Mouse (Mus musculus) gastrocnemius, postnatal 36 days (tissue): ENCODE results near the gene Rpp25l. TPM values are rescaled to one million over a fixed set of nuclear protein-coding genes. Genes with fewer than 3 reads are reported as not detected.
A peak's percentile ranks its signal among the peaks of the same experiment; 100 is the strongest.
"Not testable (repeated sequence)": the region's sequence is repeated elsewhere in the genome, so short reads cannot be mapped to it uniquely, and the experiment has no call there.

Experiments used
- DNase-seq, 2 experiments: peaks; one replicate each; pipeline ENCODE4 v3.0.0; 2022
- intact Hi-C: fragments of 180-260 bp; cut with DNase I; formaldehyde crosslinking; loops from one replicate; pipeline ENCODE4 v1.15.1; 2025
- long read RNA-seq, 2 experiments: library from polyadenylated mRNA; stranded (forward); transcript quantifications; one replicate each; pipeline ENCODE4 v2.0.0; 2021
- total RNA-seq, 2 experiments: library from RNA; stranded (reverse); gene quantifications; 2 replicates each; pipeline ENCODE4 v1.2.3; 2021

The Rpp25l gene
- 10 to 100 TPM; 46.8 to 50.0 TPM for total RNA-seq
- long read RNA-seq, experiment 1, transcript Rpp25l-201 (2 exons, 856 nt): major isoform, 50 of 53 reads
- long read RNA-seq, experiment 1, partial matches to known transcripts: 0 of 53 reads
- long read RNA-seq, experiment 1, other reads (novel, unspliced or antisense): 3 of 53 reads
- long read RNA-seq, experiment 2, transcript Rpp25l-201 (2 exons, 856 nt): major isoform, 47 of 52 reads
- long read RNA-seq, experiment 2, partial matches to known transcripts: 4 of 52 reads
- long read RNA-seq, experiment 2, other reads (novel, unspliced or antisense): 1 of 52 reads

DNA sequence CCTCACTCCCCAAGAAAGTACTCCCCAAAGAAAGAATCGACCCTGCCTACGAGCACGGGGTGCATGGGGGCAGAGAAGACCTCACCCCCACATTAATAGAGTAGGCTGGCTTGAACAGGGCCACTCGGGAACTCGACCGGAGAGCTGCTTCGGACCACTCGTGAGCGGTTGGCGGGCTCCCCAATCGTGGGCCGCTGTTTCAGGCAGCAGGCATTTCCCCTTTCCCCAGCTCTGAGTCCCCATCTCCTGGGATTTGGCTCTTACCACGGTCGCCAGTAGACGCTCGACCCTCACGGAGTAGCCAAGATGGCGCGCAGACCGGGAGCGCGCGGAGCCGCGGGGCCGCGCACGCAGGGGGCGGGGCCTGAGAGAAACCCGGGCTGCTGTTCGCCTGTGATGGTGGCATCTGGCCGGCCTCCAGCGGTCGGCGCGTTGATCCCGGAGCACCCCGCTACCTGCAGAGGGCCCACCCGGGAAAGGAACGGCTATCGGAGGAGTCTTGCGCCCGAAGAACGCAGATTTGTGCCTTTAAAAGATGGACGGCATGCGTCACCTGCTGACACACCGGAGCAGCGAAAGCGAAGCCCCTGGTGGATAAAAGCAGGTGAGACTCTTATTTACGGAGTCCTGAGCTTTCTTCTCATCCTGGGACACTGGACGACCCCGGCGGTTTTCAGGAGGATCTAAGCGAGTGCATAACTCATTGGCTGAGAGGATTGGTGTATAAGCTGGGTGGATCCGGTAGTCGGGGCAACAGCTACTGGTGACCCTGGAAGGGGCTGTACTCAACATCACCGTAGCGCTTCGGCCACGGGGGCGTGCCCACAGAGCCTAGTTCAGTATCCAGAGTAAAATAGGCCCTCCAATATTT is at the start of gene Rpp25l:
Rpp25l (minus strand) TSS at position 338 of the 871 bp plus-strand sequence.
- intact Hi-C loops: loop anchor here (5.0 kb wide), 1 partner anchor 246 kb away; the partner anchor contains the start of gene Nudt2
- DNase-seq: peak; percentile 75 to 85

DNA sequence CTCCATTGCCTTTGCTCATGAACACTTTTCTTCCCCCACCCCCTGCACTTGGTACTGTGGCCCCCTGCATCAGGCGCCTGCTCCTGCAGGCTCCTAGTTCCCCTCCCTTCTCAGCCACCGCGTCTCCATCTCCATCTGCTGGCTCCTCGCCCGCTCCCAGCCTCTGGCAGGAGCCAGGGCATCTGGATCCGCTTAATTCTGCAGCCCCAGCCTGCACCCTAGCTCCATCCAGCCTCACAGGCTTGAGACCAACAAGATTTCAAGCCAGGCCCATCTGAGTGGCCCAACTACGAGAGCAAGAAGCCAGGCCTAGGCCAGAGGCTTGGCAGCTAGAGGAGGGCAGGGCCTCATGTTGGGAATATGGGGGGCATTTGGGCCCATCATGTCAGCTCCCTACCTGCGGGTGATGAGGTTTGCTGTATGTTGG is 49.4 kb upstream of the Rpp25l start:
- DNase-seq: peak; percentile 77 to 88
- intact Hi-C loops: not testable (repeated sequence)

DNA sequence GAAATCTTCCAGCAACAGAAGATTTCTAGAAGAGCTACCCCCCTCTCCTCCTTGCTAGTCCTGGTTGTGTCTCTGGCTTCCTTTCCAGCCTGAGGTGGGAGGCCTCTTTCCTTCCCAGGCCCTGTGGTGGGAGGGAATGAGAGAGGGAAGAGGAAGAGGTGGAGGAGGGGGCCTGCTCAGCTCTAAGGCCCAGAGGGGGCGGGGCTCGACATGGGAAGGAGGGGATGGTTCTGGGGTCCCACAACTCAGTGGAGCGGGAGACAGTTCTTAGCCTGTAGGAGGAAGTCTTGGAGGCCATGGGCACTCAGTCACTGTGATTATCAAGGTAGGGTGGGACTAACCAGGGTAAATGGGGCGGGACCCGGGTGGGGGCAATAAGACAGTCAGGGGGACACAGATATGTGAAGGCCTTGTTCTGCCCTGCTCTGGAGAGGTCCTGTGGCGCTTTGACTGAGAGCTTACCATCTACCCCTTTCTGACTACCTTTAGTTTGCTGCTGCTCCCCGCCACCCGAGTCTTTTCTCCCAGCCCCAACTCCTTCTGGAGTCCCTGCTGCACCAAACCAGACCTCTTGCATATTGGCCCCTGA is 48.9 kb upstream of the Rpp25l start:
- intact Hi-C loops: no loop called here
- DNase-seq: no peak

DNA sequence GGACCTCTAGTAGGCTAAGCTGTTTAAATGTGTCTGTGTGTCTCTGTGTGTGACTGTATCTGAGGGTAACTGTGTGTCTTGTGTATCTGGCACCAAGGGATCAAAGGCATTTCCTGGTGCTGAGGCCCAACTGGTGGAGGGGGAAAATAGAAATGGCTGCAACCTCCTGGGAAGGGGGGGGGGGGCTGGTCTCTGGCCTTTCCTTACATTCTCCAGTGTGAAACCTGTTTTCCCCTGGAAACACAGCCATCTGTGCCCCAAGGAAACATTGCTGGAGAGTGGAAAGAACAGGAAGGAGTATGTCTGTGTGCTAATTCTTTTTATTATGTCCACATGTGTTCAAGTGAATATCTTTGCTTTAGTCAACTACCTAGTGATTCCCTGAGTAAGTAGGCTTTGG is 48.3 kb upstream of the Rpp25l start:
- intact Hi-C loops: no loop called here
- DNase-seq: no peak

DNA sequence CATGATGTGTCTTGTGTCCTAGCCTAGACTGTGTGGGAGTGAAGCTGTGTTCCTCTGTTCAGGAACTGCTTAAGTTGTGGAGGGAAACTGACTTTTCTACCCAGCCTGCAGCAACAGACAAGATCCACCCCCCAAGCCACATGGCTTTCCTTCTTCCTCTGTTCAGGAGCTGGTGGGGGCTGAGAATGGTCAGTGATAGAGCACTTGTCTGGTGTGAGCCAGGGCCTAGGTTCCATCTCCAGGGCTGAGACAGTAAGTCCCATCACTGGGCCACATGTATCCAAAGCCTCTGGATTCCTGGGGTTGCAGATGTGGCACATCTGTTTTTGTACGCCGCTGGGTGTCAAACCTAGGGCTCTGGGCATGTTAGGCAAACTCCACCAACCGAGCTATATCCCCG is 47.6 kb upstream of the Rpp25l start:
- no peak for DNase-seq

DNA sequence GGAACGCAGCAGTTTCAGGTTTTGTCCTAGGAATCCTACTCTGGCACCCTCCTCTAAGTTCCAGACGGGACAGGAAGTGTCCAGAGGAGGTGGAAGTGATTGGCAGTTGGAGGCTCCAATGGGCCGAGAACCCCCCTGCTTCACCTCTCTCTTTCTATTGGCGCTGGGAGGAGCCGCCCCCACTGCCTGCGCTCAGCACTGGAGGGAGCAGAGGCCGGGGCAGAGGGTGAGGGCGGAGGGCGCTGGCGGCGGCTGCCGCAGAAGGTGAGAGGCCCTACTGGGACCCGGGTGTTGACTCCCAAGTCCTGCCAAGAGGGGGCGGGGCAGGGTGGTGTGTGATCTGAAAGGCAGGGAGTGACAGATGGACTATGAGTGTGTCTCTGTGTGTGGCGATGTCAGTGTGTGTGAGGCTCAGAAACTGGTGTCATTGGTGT is 47.0 kb upstream of the Rpp25l start:
- DNase-seq: peak; percentile 86 to 92
- intact Hi-C loops: no loop called here

More for the DNA sequence above, 47.6 kb upstream of the Rpp25l start:
- intact Hi-C loops: no loop called here

DNA sequence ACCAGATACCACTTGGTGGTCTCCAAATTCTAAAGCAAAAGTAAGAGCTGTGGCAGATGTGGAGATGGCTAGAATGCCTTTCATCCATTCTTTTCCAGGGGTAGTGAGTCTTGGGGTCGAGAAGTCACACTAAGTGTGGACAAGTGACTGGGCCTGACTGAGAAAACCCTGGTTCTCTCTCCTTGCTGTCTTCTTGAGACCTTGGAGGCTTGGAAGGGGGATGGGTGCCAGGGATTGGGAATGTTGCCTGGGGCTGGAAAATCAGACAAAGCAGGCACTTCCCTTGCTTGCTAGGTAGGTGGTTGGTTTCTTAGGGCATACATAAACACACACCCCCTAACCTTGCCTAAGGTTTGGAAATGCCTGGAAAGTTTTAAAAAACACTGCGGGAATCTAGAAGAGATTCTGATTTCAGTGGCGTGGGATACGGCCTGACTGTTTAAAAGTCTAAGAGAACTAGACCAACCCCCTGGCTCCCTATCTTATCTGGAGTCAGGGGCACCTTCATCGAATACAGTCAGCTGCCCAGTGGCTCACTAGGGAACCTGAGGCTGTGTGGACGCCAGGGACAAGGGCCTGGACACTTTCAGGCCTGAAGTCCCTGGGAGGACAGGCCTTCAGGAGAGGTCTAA is 46.4 kb upstream of the Rpp25l start:
- intact Hi-C loops: no loop called here
- no peak for DNase-seq

DNA sequence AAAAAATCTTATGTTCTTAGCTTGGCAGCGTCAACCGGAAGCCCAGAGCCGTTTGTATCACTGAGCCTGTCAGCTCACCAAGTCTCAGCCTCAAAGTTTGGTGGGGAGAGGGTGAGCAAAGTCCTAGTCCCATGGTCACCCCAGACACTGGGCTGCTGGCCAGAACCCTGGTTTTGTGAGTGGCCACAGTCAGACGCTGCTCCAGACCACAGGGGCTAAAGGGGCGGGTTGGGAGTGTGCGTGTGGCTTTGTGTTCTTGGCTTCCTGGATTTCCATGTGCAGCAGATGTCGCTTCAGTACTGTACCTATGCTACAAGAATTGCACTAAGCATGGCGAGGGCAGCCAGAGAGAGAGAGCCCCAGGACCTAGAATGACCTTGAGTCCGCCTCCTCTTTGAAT is 45.9 kb upstream of the Rpp25l start:
- intact Hi-C loops: no loop called here
- no peak for DNase-seq

DNA sequence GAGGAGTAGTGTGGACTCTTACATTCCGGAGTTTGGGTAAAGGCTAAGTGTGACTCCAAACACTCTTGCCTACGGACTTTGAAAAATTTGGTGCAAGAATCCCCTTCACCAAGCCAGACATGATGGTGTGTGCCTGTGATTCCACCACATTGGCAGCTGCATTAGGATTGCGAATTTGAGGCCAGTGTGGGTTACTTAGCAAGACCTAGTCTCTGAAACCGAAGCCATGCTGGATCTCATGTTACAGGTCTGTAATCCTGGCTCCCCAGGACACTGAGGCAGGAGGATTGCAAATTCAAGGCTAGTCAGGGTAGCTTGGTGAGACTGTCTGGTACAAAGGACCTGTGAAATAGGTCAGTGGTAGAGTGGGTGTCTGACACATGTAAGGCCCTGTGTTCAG is 45.4 kb upstream of the Rpp25l start:
- intact Hi-C loops: no loop called here
- no peak for DNase-seq

DNA sequence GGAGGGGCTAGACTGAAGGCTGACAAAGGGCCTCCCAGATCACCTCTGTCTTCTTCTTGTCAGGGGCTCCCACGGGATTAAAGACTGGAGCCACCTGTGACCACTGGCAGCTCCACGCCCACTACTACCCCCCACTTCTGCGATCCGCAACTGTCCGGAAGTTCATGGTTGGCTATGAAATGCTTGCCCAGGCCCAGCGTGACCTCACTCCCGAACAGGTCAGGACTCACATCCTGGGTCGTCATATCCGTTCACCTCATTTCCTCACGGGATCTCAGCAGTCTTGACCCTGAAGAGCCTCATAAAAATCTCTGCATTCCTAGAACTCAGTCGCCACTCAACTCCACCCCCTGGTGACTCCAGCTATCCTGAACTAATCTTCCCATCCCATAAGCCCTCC is 44.7 kb upstream of the Rpp25l start:
- intact Hi-C loops: no loop called here
- DNase-seq: no peak

DNA sequence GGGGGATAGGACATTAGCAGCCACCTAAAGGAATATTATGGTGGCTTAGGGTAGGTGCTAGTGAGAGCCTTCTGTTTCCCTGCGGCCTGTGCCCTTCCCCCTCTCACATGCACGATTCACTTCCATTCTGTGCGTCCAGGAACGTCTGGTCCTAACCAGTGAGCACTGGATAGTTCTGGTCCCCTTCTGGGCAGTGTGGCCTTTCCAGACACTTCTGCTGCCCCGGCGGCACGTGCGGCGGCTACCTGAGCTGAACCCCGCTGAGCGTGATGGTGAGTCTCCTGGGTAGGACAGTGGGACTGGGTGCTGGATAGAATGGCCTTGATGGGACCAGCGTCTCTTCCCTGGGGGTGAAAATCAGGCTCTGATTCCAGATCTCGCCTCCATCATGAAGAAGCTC is 44.0 kb upstream of the Rpp25l start:
- no peak for DNase-seq
- intact Hi-C loops: no loop called here

DNA sequence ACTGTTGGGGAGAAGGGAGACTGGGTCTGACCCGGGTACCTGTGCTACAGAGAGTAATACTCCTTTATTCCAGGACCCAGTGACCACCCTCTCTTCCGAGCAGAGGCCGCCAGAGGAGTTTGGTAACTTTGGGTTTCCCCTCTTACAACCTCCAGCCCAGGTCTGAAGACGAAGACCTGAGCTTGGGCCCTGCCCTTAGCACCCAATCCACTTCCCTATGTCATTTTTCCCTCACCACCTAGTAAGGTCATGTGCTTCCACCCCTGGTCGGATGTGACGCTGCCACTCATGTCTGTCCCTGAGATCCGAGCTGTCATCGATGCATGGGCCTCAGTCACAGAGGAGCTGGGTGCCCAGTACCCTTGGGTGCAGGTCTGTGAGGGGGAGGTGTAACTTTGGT is 43.1 kb upstream of the Rpp25l start:
- intact Hi-C loops: no loop called here
- DNase-seq: no peak

DNA sequence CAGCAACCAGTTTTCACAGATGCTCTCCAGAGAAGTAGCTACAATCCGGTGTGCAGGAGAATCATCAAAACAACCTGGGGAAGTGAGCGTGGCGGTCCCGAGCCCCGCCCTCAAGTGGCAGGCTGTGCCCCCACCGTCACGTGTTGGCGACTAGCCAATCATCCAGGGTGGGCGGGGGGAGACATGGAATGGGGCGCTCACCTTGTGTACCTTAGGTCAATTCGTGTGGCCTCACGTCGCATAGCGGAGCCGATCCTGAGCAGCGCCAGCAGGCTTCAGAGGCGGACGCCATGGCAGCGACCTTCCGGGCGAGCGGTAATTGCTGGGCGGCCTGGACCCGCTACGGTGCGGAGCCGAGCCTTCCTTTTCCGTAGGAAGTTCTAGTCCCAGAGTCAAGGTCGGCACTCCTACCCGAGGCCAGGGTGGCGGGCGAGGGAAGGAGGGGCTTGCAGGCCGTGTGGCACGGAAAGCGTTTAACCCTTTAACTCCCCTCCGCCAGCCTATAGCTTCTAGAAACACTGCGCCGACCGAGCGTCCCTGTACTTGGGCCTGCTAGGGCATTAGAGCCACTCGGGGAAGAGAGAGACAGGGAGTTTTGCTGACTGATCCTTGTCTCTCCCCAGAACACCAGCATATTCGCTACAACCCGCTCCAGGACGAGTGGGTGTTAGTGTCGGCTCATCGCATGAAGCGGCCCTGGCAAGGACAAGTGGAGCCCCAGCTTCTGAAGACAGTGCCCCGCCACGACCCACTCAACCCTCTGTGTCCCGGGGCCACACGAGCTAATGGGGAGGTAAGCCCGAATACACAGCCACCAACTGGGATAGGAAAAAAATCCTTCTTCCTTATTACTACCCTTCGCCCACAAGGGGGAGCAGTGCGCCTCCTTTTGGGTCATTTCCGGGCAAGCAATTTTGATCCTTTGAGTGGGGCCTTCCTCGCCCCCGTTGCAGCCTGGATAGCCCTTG is 42.3 kb upstream of the Rpp25l start, which contains the start of gene Sigmar1:
Sigmar1 (minus strand) TSS at position 820 of the 968 bp plus-strand sequence.
- intact Hi-C loops: no loop called here
- DNase-seq: peak; percentile 82

DNA sequence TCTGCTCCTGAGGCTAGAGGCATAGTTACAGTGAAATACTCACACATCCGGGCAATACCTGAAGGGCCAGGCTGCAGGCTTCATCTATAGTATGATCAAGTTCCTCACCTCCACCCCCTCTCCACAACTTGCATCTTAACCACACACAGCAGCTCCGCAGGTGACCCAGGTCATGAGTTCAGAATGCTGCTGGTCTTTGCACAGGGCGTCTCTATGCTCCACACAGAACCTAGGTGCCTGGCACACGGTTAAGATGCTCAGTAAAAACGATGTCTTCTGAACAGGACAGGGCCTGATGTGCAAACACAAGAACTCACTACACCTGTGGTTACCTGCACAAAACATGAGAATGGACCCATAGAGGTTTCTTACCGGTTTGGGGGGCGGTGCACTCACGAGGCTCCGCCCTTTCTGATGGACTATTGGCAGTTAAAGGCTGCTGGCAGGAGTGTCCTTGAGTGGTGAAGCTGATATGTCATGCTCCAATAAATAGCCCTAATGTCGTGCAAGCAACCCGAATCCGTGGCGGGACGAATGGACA is 41.5 kb upstream of the Rpp25l start, which contains the start of gene Galt:
Galt (plus strand) TSS at position 432 of the 541 bp plus-strand sequence.
- no peak for DNase-seq
- intact Hi-C loops: no loop called here

DNA sequence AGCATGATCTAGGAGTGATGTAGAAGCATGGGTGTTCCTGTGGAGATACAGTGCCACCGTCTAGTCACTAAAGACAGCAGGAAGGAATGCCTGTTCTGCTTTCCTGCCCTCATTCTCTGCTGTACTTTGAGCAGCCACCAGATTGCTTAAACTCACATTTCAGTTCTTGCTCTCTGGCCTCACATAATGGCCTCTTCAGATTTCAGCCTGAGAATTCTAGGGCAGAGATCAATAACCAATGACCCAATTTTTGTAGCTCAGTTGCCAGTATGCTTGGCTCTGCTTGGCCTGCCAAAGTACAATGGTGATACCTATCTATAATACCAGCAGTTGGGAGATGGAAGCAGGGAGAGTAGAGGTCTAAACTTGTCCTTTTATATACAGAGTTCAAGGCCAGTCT is 31.7 kb upstream of the Rpp25l start:
- intact Hi-C loops: no loop called here

DNA sequence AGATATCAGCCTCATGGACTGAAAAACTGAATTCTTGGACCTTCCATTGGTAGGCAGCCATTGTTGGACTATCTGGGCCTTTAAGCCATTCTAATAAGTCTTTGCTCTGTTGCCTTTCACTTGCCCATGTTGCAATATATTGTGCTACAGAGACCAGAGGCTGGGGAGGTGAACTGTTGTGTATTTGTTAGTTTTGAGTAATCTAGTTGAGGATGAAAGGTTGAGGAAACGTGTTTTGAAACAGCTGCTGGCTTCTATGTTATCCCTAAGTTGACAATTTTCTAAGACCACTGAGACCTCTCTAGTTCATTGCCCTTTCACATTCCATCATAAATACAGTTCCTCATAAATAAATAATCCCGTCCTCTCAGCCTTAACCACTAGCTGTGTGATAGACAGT is 30.8 kb upstream of the Rpp25l start:
- DNase-seq: no peak
- intact Hi-C loops: no loop called here

More for the DNA sequence above, 31.7 kb upstream of the Rpp25l start:
- DNase-seq: no peak

DNA sequence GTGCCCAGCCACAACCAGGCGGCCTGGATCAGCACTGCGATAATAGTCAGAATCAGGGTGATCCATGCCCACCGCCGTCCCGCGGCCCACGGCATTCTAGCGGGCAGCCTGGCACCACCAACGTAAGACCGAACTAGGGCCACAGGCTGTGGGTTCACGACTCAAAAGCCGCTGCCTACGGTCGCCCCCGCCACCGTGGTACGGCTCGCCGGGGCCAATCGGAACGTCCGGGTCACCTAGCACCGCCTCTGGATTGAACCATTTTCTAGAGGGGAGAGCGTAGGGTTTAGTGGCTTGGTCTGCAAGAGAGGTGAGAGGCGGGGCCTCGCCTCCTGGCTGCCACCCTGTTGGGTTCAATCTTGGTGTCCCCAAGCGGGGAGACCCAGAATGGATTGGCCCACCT is 27.8 kb upstream of the Rpp25l start:
- intact Hi-C loops: no loop called here
- peak; percentile 88 for DNase-seq

DNA sequence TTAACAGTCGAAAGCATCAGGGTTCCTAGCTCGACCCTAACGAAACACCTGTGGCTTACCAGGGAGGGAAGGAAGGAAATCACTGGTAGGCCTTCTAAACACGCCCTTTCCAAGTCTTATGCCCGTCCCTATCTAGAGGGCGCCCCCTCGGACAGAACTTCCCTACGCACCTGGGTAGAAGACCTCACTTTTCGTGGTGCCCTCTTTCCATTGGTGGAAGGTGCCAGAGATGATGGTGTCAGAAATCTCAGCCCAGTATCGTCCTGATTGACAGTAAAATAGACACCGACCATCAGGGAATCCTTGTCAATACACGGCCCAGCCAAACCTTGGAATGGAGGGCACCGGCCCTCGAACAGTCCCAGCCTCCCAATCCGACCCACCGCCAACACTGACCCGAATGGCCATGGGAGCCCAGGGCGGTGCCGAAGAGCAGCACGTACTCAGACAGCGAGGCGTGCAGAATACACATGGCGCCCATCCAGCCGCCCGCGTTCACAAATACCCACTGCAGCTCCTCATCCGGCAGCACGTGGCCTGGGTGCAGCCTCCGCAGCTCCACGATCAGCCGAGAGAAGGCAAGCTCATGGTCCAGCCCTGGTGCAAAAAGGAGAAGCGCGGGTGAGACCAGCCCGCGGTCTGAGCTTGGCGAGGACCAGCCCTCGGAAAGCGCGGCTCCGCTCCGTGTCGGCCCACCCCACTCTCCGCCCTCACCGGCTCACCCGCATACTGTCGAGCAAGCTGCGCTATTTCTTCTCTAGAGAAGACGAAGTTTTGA is 27.2 kb upstream of the Rpp25l start:
- DNase-seq: peak in 1 of 2 experiments; percentile 48
- intact Hi-C loops: no loop called here
